Mouse (Mus musculus) CD4-positive, CD25-positive, alpha-beta regulatory T cell, adult 2 months (primary cell): ENCODE measurements around the gene Unc5c.
A peak's percentile ranks its signal among the peaks of the same experiment; 100 is the strongest.

Source experiments
- DNase-seq: peaks from one replicate; pipeline ENCODE4 v3.0.0-alpha.2; 2012; ENCODE audit warnings: low read depth, low spot score

Unc5c gene

GRCm38 (mm10) chr3:141811348-141811747 lies 346.3 kb downstream of the Unc5c start:
- DNase-seq = no peak

- no peak for DNase-seq
These were observed 349.8 kb downstream of the Unc5c start for GRCm38 (mm10) chr3:141814776-141815175.

GRCm38 (mm10) chr3:141818615-141819312 lies 353.7 kb downstream of the Unc5c start:
- DNase-seq = no peak

GRCm38 (mm10) chr3:141819331-141819941 lies 354.4 kb downstream of the Unc5c start:
- no peak for DNase-seq

GRCm38 (mm10) chr3:141828301-141828700 lies 363.3 kb downstream of the Unc5c start:
- DNase-seq = no peak

- DNase-seq = peak; percentile 1
These were observed 366.1 kb downstream of the Unc5c start for GRCm38 (mm10) chr3:141831135-141831534.

GRCm38 (mm10) chr3:141838864-141839263 lies 373.8 kb downstream of the Unc5c start:
- DNase-seq = peak; percentile 3

GRCm38 (mm10) chr3:141849206-141849605 lies 384.2 kb downstream of the Unc5c start:
- no peak for DNase-seq

GRCm38 (mm10) chr3:141850141-141850540 lies 385.1 kb downstream of the Unc5c start:
- DNase-seq = no peak

GRCm38 (mm10) chr3:141854339-141854738 lies 389.3 kb downstream of the Unc5c start:
- DNase-seq = no peak

GRCm38 (mm10) chr3:141857123-141857522 lies 392.1 kb downstream of the Unc5c start:
- no peak for DNase-seq

GRCm38 (mm10) chr3:141862816-141863461 lies 397.9 kb downstream of the Unc5c start:
- peak; percentile 30 for DNase-seq

GRCm38 (mm10) chr3:141871805-141872204 lies 406.8 kb downstream of the Unc5c start:
- DNase-seq = no peak

- DNase-seq = no peak
These were observed 407.5 kb downstream of the Unc5c start for GRCm38 (mm10) chr3:141872337-141873042.

GRCm38 (mm10) chr3:141882496-141882895 lies 417.5 kb downstream of the Unc5c start:
- DNase-seq = no peak

- no peak for DNase-seq
These were observed 419.2 kb downstream of the Unc5c start for GRCm38 (mm10) chr3:141884190-141884589.
